Mouse (Mus musculus): ENCODE results near the gene Csk. TPM values are rescaled to one million over a fixed set of nuclear protein-coding genes. Genes with fewer than 3 reads are reported as not detected.

Csk gene
- total RNA-seq, 2 experiments from 2014 or later: 64.6 to 66.3 TPM

DNA sequence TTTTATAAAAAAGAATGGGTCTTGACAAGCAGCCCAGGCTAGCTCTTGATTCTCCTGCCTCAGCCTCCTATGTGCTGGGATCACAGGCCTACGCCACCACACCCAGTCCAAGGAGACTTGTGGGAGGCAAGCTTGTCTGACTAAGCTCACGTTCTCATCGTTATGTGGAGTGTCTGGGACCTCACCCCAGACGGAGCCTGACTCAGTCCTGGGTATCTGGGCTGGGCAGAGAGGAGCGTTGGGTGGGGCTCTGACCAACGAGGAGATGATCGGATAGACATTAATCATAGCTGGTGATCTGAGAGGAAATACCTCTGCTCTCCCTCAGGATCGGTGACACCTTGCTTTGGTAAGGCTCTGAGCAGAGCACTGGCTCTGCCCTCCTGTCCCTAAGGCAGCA lies 34.6 kb downstream of the Csk start:
- intact Hi-C loops (cut with DNase I): no loop called here
- DNase-seq (ENCODE audit: extremely low spot score in 1 of 2, low spot score in 2 of 2): no peak

DNA sequence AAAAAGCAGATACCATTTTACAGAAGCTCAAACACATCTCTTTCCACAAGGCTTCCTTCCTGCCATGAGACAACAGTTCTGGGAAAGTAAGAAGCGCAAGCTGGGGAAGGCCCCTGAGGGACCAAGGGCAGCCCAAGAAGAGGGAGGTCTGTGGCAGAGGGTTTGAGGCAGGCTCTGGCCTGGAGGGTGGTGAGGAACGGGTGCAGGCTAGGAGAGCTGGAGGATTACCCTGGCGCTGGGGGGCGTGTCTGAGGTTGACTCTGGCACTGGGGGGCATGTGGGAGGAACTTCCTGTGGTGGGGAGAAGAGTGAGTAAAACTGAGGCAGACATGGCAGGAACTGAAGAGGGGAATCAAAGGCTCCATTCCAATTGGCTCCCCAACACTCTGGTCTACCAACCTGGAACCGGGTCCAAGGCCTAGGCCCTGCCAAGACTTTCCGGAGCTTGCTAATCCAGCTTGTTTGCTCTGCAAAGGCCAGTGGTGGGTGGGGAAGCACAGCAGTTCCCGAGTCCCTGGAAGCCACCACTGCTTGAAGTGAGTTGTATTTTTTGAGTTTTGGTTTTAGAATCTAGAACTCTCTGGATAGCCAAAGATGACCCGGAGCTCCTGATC lies 35.8 kb downstream of the Csk start:
- no peak for DNase-seq (ENCODE audit: extremely low spot score in 1 of 2, low spot score in 2 of 2)
- intact Hi-C loops (cut with DNase I): no loop called here

DNA sequence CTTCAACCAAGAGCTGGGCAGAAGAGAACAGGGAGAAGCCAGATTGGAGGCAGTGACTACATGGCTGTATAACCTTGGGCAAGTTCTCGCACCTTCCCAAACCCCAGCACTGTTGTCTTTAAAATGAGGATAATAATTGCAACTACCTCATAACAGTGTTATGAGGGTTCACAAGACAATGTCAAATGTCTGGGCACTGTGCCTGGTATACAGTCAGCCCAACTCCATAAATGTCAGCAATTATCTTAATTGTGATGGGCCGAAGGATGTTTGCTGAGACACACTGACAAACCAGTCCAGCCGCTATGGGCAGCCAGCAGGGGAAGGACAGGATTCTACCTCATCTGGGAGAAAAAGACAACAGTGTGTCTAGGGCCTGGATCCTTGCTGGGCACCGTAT lies 38.6 kb downstream of the Csk start:
- intact Hi-C loops (cut with DNase I): no loop called here
- no peak for DNase-seq (ENCODE audit: extremely low spot score in 1 of 2, low spot score in 2 of 2)

DNA sequence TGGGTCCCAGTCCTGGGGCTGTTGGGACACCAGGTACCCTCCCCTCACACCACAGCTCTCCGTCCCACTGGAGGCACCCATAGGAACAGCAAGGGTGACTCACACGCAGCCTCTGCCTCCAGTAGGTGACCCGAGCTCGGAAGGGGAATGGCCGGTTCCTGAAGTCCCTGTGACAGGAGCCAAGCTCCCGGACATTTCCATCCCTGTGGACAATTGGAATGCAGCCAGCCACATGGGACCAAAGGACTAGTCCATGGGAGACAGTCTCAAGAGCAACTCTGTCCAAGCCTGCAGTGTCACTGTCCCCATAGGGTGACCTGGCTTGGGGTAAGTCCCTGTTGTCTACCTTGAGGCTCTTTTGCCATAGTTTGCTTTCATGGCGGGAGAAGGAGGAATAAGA lies 39.5 kb downstream of the Csk start:
- peak in 1 of 2 experiments; percentile 56 for DNase-seq (ENCODE audit: extremely low spot score in 1 of 2, low spot score in 2 of 2)
- intact Hi-C loops (cut with DNase I): no loop called here

DNA sequence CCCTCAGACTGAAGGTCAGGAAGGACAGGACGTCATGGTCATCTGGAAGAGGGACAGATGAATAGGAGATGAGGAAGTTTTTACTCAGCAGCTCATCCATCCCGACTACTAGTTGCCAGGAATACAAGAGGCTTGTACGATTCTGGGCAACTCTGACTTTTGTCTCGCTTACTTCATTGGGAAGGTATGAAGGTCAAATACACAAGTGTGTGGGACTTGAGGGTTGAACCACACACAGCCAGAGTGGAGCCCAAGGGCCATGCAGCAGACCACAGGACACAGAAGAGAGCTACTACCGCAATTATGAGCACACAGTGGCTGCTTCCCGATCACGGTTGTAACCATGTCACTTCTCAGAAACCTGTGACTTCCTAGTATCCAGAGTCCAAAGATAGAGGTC lies 40.8 kb downstream of the Csk start:
- DNase-seq (ENCODE audit: extremely low spot score in 1 of 2, low spot score in 2 of 2): no peak
- intact Hi-C loops (cut with DNase I): no loop called here

DNA sequence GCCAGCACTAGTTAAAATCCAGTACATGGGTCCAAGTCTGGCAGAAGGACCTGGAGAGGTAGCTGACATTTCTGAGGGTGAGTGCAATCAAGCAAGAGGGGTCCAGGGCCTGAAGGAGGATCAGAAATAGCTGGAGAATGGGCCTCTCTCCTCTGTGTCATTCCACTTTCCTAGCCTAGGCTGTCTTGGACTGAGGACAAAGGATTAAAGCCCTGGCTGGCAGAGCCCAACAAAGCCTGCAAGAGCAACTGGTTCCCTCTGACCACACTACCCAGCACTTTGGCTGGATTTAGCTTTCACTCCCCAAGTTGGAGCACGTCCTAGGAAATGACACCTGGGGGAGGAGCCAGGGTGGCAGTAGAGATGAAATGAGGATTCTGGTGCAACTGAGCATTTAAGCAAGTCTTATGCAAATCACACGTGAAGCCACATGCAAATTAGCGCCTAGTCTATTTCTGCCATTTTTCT lies 43.0 kb downstream of the Csk start:
- peak in 1 of 2 experiments; percentile 51 for DNase-seq (ENCODE audit: extremely low spot score in 1 of 2, low spot score in 2 of 2)

DNA sequence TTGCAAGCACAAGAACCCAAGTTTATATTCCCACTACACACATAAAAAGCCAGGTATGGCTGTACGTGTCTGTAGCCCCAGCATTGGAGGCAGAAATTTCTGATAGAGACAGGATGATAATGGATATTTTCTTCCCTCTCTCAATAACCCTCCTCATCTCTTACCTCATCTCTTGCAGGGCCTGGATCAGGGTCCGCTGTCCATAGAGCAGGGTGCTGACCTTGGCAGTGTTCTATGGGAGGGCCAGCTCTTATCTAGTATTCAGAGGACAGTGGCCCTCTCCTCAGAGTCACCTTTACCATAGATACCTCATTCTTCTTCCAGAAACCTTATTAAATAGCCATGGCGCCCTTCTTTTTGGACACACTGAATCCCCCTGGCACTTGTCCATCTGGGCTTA lies 43.6 kb downstream of the Csk start:
- intact Hi-C loops (cut with DNase I): no loop called here
- DNase-seq (ENCODE audit: extremely low spot score in 1 of 2, low spot score in 2 of 2): no peak

More for the DNA sequence above, 43.0 kb downstream of the Csk start:
- intact Hi-C loops (cut with DNase I): no loop called here

DNA sequence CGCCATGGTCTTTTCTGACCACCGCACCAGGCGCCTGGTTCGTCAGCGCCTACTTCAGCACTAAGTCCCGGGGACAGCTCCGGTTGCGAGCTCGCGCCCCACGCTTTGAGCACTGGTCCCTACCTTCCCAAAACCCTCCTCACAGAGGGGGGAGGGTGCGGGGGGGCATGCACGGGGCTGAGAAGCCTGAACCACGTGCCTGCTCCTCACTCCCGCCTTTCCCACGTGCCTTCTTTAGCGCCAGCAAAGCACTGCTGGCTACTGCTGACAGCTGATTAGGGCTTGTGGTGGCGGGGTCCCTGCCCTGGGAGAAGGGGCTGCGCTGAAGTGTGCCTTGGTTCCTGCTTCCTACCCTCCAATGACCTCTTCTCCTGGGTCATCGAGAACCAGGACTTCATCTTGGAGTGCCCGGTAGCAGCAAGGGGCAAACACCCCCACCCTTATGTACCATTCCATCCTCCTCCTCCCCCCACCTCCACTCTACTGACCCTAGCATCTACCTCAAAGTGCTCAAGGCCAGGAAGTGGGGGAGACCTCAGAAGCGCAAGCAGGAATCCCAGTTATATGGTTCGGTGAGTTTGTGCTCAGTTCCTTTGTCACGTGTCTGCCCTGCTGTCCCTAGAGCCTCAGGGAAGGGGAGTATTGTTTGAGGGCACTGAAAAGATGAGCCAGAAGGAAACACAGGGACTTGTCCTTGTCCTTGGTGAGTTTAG lies 47.1 kb downstream of the Csk start, which contains the start of gene Cplx3:
Gene Cplx3, minus strand, starts transcription at position 143 of the 713 bp plus-strand sequence.
- peak in 1 of 2 experiments; percentile 81 for DNase-seq (ENCODE audit: extremely low spot score in 1 of 2, low spot score in 2 of 2)
- intact Hi-C loops (cut with DNase I): no loop called here

DNA sequence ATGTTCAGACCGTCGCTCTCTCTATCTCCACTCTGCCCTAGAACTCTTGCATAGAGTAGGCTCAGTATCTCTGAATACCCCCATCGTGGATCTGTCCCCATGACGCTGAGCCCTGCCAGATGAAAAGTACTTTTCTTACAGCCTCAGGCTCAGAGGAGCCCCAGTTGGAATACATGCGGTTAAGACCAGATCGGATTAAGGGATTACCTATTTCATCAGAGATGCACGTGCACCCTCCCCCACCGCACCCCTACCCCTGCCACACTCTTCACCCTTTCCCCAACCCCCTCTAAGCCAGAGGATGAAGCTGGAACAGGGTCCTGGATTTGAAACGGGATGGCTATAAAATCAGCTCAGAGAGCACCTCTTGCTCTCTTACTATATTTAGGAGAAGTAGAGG lies 47.9 kb downstream of the Csk start:
- DNase-seq (ENCODE audit: extremely low spot score in 1 of 2, low spot score in 2 of 2): no peak
- intact Hi-C loops (cut with DNase I): no loop called here

DNA sequence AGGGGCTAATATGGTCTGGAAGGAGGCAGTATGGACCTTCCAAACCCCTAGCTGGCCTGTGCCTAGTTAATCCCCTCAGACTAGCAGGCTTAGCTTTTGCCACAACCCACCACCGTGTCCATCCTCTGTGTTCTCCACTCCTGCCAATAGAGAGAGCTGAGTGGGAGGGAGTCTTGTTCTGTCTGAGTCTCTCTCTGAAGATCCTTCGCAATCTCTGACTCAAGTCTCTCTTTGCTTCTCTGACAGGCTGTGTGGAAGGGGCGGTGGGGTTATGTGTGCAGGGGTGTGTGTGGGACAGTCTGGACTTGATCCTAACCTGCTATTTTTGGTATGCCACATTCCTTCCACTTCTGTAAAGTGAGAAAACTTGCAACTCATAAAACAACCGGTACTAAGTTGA lies 48.6 kb downstream of the Csk start:
- intact Hi-C loops (cut with DNase I): no loop called here
- no peak for DNase-seq (ENCODE audit: extremely low spot score in 1 of 2, low spot score in 2 of 2)

DNA sequence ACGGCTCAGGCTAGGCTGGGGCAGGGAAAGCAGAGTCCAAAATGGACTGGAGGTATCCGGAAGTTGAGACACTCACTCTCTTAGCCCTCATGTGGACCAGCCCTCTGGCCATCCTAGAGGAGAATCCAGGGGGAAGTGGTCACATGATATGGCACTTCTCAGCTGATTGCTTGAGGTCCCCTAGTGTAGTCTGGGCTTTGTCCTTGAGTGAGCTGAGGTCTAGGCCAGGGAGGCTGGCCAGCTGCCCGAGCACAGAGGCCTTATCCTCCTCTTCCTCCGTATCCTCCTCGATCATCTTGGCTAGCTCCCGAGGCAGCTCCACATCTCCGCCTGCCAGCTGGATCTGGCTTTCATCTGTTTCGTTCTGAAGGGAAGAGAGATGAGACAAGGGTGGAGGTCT lies 51.3 kb downstream of the Csk start:
- intact Hi-C loops (cut with DNase I): no loop called here
- DNase-seq (ENCODE audit: extremely low spot score in 1 of 2, low spot score in 2 of 2): no peak

DNA sequence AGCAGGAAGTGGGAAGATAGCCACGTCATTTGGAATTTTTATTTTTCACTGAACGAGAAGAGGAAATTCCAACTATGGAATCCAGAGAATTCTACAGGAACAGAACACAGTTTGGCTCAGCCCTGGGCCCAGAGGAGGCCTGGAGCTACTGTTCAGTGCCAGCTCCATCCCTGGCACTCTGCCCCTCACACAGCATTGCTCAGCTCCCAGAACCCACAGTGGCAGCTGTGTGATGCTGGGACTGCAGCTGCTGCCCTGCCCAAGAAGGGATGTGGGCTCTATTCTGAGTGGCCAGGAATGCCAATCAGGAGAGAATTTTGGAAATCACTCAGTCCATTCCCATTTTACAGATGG lies 52.1 kb downstream of the Csk start:
- intact Hi-C loops (cut with DNase I): no loop called here
- DNase-seq (ENCODE audit: extremely low spot score in 1 of 2, low spot score in 2 of 2): peak; percentile 63 to 80

DNA sequence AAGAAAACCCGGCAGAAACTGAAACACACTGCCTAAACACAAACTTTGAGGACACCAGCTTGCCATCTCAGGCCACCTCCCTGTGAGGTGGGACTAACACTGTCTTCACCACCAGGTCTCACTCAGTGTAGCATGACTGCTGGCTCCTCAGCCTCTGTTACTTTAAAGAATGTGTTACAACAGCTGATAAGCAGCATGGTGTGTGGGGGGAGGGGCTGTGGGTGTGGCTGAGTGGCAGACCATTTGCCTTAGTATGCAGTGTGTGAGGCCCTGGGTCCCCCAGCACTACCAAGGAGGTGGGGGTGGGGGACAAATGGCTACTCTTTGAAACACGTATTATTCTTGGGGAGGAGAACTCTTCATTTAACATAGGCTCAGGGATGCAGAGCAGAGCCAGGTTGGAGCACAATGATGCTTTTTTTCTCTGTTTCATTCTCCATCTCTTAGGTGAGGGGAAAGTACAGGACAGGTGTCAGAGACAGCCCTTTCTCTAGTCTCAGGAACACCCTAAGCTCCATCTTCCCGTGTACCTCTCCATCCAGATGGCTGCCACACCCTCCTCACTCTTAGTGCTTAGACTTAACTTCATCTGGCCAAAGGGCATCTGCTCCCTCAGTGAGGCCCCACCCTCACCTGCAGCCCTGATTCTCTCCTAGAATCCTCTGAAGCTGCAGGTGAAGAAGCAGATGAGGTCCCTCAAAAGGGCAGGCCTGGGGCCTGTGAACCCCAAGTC lies 52.6 kb downstream of the Csk start:
- peak in 1 of 2 experiments; percentile 71 for DNase-seq (ENCODE audit: extremely low spot score in 1 of 2, low spot score in 2 of 2)
- intact Hi-C loops (cut with DNase I): no loop called here

DNA sequence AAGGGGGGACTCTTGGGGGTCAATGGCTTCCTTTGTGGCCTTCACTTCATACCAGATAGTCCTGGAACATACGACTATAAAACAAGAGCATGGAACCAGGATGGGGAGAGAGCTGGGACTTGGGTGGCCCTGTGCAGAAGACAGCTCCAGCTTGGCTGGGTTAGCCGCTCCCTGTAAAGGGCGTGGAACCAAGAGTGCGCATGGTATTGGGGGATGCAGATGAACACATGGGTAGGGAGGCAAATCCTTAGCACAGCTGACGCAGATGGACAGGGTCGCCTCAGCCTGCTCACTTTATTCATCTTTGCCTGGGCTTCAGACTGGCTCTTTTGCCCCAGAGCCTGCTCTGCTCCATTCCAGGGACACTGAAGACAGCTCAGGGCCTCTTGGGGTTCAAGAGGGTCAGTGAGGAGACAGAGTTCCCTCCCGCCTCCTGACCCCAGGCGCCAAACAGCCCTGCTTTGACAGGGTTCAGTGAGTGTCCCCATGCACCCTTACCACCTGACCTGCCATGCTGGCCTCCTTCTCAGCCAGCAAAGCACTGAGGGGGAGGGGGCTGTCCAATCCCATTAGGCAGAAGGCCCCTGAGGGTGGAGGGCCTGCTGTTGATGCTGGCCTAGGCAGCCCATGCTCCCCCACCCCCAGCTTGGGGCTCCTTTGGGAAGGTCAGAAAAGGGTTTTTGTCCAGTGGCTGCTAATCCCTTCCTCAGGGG lies 54.4 kb downstream of the Csk start:
- no peak for DNase-seq (ENCODE audit: extremely low spot score in 1 of 2, low spot score in 2 of 2)
- intact Hi-C loops (cut with DNase I): no loop called here

DNA sequence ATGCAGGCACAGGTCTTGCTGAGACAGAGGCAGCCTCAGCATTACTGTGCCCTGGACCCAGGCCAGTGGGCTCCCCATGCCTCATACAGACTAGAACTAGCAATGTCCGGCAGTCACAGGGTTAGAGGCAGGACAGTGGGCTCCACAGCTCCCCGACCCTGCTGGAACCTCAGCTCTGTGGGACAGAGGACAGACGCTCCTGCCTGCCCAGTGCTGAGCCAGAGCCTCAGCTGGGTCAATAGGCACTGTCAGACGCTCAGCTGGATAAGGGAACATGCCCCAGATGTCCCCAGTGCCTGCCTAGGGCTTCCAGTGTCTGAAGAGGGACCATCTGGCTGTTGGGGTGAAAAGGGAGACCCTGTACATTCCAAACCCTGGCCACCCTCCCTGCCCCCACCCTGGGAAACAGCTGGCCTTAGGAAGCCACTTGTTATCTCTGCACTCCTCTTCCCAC lies 55.5 kb downstream of the Csk start:
- intact Hi-C loops (cut with DNase I): no loop called here
- DNase-seq (ENCODE audit: extremely low spot score in 1 of 2, low spot score in 2 of 2): peak in 1 of 2 experiments; percentile 69

DNA sequence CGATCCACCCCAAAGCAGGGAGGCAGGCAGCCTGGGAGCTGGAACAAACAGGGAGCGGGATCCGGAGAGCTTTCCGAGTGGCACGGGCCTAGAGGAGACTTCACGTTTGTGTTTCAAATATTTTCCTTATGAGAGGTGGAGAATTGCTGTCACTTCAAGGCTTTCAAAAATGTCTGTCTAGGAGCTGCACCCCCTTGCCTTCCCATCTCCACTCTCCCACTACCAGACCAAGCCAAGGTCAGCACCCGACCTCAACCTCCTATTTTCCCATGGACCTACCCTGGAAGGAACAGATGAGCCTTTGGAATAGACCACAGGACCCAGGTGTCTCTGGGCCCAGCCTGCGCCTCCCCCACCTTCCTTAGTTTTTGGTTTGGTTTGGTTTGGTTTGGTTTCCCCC lies 56.2 kb downstream of the Csk start:
- DNase-seq (ENCODE audit: extremely low spot score in 1 of 2, low spot score in 2 of 2): no peak
- intact Hi-C loops (cut with DNase I): no loop called here

DNA sequence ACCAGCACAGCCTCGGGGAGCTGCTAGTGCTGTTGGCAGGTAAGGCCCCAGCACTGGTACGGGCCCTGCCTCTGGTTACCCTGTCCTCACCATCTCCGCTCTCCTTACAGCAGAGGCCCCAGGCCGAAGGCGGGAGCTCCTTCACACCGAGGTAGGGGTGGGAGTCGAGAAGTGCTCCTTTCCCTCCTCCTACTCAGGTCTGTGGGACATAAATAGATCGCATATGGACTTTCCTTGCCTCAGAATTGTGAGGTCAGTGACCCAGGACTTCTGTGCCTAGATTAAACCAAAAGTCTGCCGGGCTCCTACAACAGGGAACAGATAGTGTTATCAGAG lies 59.3 kb downstream of the Csk start:
- intact Hi-C loops (cut with DNase I): no loop called here
- DNase-seq (ENCODE audit: extremely low spot score in 1 of 2, low spot score in 2 of 2): no peak

DNA sequence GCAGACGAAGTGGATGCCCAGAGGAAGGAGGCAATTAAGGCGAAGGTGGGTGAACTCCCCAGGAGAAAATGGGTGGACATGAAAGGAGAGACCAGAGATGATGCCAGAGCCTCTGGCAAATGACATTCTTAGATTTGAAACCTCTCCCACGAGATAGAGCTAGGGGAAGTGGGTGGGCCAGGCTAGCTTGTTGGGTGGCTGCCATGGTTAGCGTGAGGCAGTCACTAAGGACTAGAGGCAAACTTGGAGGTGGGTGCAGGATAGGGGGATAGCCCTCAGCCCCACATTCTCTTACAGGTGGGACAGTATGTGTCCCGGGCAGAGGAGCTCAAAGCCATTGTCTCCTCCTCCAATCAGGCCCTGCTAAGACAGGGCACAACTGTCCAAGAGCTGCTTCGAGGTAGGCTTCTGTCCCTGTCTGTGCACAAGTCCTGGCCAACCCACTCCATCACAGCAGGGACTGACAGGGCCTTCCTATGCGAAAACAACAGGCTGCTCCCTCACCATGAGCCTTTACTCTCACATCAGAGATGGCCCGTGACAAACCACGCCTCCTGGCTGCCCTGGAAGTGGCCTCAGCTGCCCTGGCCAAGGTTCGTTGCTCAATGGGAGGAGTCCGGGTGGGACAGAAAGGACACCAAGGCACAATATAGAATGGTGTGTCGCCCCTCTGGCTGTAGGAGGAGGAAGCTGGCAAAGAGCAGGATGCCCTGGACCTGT lies 59.8 kb downstream of the Csk start:
- intact Hi-C loops (cut with DNase I): no loop called here

DNA sequence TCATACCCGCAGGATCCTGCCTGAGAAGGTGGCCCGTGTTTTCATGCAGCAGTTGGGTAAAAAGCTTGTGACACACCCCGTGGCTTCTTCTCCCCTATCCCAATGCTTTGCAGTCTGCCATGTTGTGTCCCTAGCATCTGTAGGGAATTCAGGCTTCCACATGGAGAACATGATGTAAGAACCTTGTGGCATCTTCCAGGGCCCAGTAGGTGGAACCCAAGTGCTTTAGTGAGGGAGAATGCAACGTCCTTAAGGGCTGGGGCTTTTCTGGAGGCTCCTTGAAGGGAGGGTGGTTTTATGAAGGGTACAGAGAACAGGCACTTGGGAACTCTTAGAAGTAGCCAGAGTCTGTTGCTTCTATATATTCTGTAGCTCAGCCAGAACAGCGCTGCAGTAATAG lies 62.7 kb downstream of the Csk start:
- DNase-seq (ENCODE audit: extremely low spot score in 1 of 2, low spot score in 2 of 2): no peak
- intact Hi-C loops (cut with DNase I): no loop called here

More for the DNA sequence above, 59.8 kb downstream of the Csk start:
- no peak for DNase-seq (ENCODE audit: extremely low spot score in 1 of 2, low spot score in 2 of 2)

All from left cerebral cortex, postnatal 10 days (tissue).